Mouse (Mus musculus) lung, postnatal 0 days (tissue): Measurements from ENCODE around the gene Neu1.

Experiments used
- CTCF ChIP-seq: IDR thresholded peaks from 2 replicates; pipeline ENCODE4 v1.5.1; 2016; ENCODE audit warnings: antibody characterized with exemption, mild to moderate bottlenecking
- EP300 ChIP-seq: IDR thresholded peaks from 2 replicates; pipeline ENCODE4 v1.6.1; 2016; ENCODE audit warnings: antibody characterized with exemption, mild to moderate bottlenecking, control low read depth

DNA sequence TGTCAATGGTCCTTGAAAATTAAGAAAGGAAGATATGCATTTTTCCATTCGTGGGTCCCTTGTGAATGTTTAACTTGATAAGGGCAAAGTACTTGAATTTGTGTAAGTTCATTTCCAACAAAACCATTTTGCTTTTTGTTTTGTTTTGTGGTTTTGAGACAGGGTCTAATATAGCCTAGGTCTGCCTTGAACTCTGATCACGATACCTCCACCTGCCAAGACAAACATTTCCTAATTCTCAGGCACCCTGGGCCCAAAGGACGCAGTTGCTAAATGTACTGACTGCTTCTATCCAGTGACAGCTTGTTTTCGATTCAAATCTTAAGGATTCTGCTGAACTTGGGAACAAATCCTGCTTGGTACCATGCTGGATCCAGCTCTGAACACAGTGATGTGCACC lies 48.6 kb downstream of the Neu1 start:
- TF ChIP-seq CTCF: no peak
- TF ChIP-seq EP300: no peak
